Mouse (Mus musculus) hindbrain, postnatal 0 days (tissue): ENCODE results near the gene Smarca4. TPM values are rescaled to one million over a fixed set of nuclear protein-coding genes. Genes with fewer than 3 reads are reported as not detected.

Experiments
- ATAC-seq: fragments of 200-750 bp; cut with Nextera tagmentation; 2 replicates; pipeline ENCODE4 v1.8.0; 2017; ENCODE audit warnings: mild to moderate bottlenecking, moderate TSS enrichment, moderate library complexity
- DNase-seq: peaks from one replicate; pipeline ENCODE4 v3.0.0-alpha.2; 2015; ENCODE audit warnings: low spot score
- H3K27ac ChIP-seq: fragments of 300-500 bp; sonication (generic); 2 replicates; pipeline ENCODE4 v1.5.1; 2014; ENCODE audit warnings: mild to moderate bottlenecking
- H3K27me3 ChIP-seq: fragments of 300-500 bp; sonication (generic); 2 replicates; pipeline ENCODE4 v1.6.1; 2014; ENCODE audit warnings: low read length, mixed read lengths; ENCODE audit not compliant: insufficient read depth
- H3K36me3 ChIP-seq: fragments of 300-500 bp; sonication (generic); 2 replicates; pipeline ENCODE4 v1.6.1; 2014; ENCODE audit warnings: low read length, mixed read lengths; ENCODE audit not compliant: insufficient read depth
- H3K4me1 ChIP-seq: fragments of 300-500 bp; sonication (generic); 2 replicates; pipeline ENCODE4 v1.6.1; 2014; ENCODE audit warnings: antibody characterized with exemption, low read length, mixed read lengths; ENCODE audit not compliant: insufficient read depth
- H3K4me2 ChIP-seq: fragments of 300-500 bp; sonication (generic); 2 replicates; pipeline ENCODE4 v1.6.1; 2014; ENCODE audit warnings: low read depth, mild to moderate bottlenecking, low read length, moderate library complexity, mixed read lengths
- H3K4me3 ChIP-seq: fragments of 300-500 bp; sonication (generic); 2 replicates; pipeline ENCODE4 v1.5.1; 2014; ENCODE audit warnings: low read length
- H3K9ac ChIP-seq: fragments of 300-500 bp; sonication (generic); replicated peaks from 2 replicates; pipeline ENCODE4 v1.6.1; 2014; ENCODE audit warnings: mild to moderate bottlenecking, low read length, moderate library complexity, mixed read lengths
- H3K9me3 ChIP-seq: fragments of 300-500 bp; sonication (generic); 2 replicates; pipeline ENCODE4 v1.6.1; 2016; ENCODE audit warnings: low read length, mixed read lengths
- CTCF ChIP-seq: IDR thresholded peaks from 2 replicates; pipeline ENCODE4 v1.5.1; 2016; ENCODE audit warnings: antibody characterized with exemption, control low read depth, low read depth
- WGBS: fragments of 180-500 bp; shearing (Covaris S2); extraction: QIAGEN DNeasy Blood & Tissue Kit; methylation state at CpG from one replicate; pipeline ENCODE4 v1.1.7; 2014; 5-methylcytosine and 5-hydroxymethylcytosine counted together
- polyA plus RNA-seq: library from polyadenylated mRNA; unstranded; fragments of >200 nt; fragmentation: Nextera tagmentation; extraction: Ambion mirVana; gene quantifications from 2 replicates; pipeline ENCODE4 v1.2.1, GENCODE M21; 2015
- total RNA-seq: library from RNA; depleted of rRNA; stranded (reverse); fragments of >200 nt; gene quantifications from 2 replicates; pipeline ENCODE4 v1.2.3, GENCODE M21; 2014

Smarca4 gene
- total and polyA plus RNA-seq, 2 experiments from 2014 or later = 80.6 to 171 TPM

GRCm38 (mm10) chr9:21724147-21724536 is 108.2 kb downstream of the Smarca4 start:
- WGBS = 0% methylated on average over 18 of the region's 18 CpGs

GRCm38 (mm10) chr9:21725224-21726121 is 109.5 kb downstream of the Smarca4 start:
- peak overlapping the region; percentile 64; the same call in 1 of the 2 replicates for H3K4me3 ChIP-seq
- H3K27ac ChIP-seq = 0 out of 2 replicates have a peak overlapping the region, but pooled peaks have one; percentile 72
- no peaks in the 10 kb centered on the region for H3K27me3 ChIP-seq
- H3K36me3 ChIP-seq = no peaks in the 10 kb centered on the region
- H3K9me3 ChIP-seq = no peaks in the 10 kb centered on the region
- ATAC-seq (no peak), DNase-seq (no peak)
- H3K9ac ChIP-seq = peak overlapping the region; percentile 54; the same call in 1 of the 2 replicates
- WGBS = 84% methylated on average over 23 of the region's 23 CpGs
- H3K4me1 ChIP-seq = peaks cover 12% of the 10 kb centered on the region; the same call in 1 of the 2 replicates
- TF ChIP-seq CTCF = no peak
- peak overlapping the region; percentile 76 for H3K4me2 ChIP-seq

More at GRCm38 (mm10) chr9:21724147-21724536, 108.2 kb downstream of the Smarca4 start:
- Histone ChIP-seq H3K27ac (peak overlapping the region; percentile 80), H3K9me3 (no peaks in the 10 kb centered on the region), H3K4me1 (peaks cover 12% of the 10 kb centered on the region; the same call in 1 of the 2 replicates), H3K27me3 (no peaks in the 10 kb centered on the region), H3K4me2 (peak overlapping the region; percentile 76), H3K36me3 (no peaks in the 10 kb centered on the region), H3K9ac (peak overlapping the region; percentile 54), H3K4me3 (peak overlapping the region; percentile 64)
- TF ChIP-seq CTCF = no peak
- DNase-seq (peak; percentile 97), ATAC-seq (peak; percentile 98)

- TF ChIP-seq CTCF = no peak
- Histone ChIP-seq H3K36me3 (no peaks in the 10 kb centered on the region), H3K9me3 (no peaks in the 10 kb centered on the region), H3K9ac (peak overlapping the region; percentile 35; the same call in 1 of the 2 replicates), H3K27me3 (no peaks in the 10 kb centered on the region), H3K27ac (no peak overlapping the region; the same call in 1 of the 2 replicates), H3K4me2 (peak overlapping the region; percentile 76), H3K4me3 (no peak overlapping the region), H3K4me1 (peaks cover 12% of the 10 kb centered on the region; the same call in 1 of the 2 replicates)
- WGBS = 65% methylated on average over 14 of the region's 14 CpGs
- DNase-seq (peak; percentile 15), ATAC-seq (no peak)
These were observed 110.4 kb downstream of the Smarca4 start for GRCm38 (mm10) chr9:21726218-21726975.

- Histone ChIP-seq H3K4me2 (no peak overlapping the region), H3K9me3 (no peaks in the 10 kb centered on the region), H3K36me3 (peaks cover 15% of the 10 kb centered on the region), H3K27ac (no peak overlapping the region), H3K4me3 (no peak overlapping the region), H3K4me1 (peaks cover 12% of the 10 kb centered on the region; the same call in 1 of the 2 replicates), H3K27me3 (no peaks in the 10 kb centered on the region), H3K9ac (no peak overlapping the region)
- no peak for DNase-seq
- TF ChIP-seq CTCF = no peak
- ATAC-seq = no peak
- WGBS = 87% methylated on average over 10 of the region's 10 CpGs
These were observed 112.4 kb downstream of the Smarca4 start for GRCm38 (mm10) chr9:21728261-21728832.

- H3K4me3 ChIP-seq = no peak overlapping the region
- no peak overlapping the region for H3K27ac ChIP-seq
- no peak for DNase-seq
- no peak for ATAC-seq
- no peak overlapping the region for H3K4me2 ChIP-seq
- H3K9me3 ChIP-seq = no peaks in the 10 kb centered on the region
- WGBS = 82% methylated on average over 7 of the region's 7 CpGs
- H3K4me1 ChIP-seq = peaks cover 12% of the 10 kb centered on the region; the same call in 1 of the 2 replicates
- no peaks in the 10 kb centered on the region for H3K27me3 ChIP-seq
- no peak for TF ChIP-seq CTCF
- H3K36me3 ChIP-seq = peaks cover 23% of the 10 kb centered on the region
- no peak overlapping the region for H3K9ac ChIP-seq
These were observed 113.3 kb downstream of the Smarca4 start for GRCm38 (mm10) chr9:21729264-21729663.

GRCm38 (mm10) chr9:21732288-21732687 is 116.3 kb downstream of the Smarca4 start:
- TF ChIP-seq CTCF = no peak
- WGBS = 95% methylated on average over 9 of the region's 9 CpGs
- no peak overlapping the region for H3K4me3 ChIP-seq
- H3K4me2 ChIP-seq = no peak overlapping the region
- no peaks in the 10 kb centered on the region for H3K27me3 ChIP-seq
- no peak overlapping the region for H3K9ac ChIP-seq
- no peak overlapping the region for H3K27ac ChIP-seq
- H3K9me3 ChIP-seq = no peaks in the 10 kb centered on the region
- H3K36me3 ChIP-seq = peaks cover 50% of the 10 kb centered on the region
- ATAC-seq (no peak), DNase-seq (no peak)
- no peaks in the 10 kb centered on the region for H3K4me1 ChIP-seq
